Mouse (Mus musculus): Measurements from ENCODE around the gene Tubal3. TPM values are rescaled to one million over a fixed set of nuclear protein-coding genes. Genes with fewer than 3 reads are reported as not detected.
A peak's percentile ranks its signal among the peaks of the same experiment; 100 is the strongest.
"Not testable (repeated sequence)": the region's sequence is repeated elsewhere in the genome, so short reads cannot be mapped to it uniquely, and the experiment has no call there.

Gene Tubal3
- polyA plus RNA-seq, 1 experiment from 2014 or later: not detected

DNA sequence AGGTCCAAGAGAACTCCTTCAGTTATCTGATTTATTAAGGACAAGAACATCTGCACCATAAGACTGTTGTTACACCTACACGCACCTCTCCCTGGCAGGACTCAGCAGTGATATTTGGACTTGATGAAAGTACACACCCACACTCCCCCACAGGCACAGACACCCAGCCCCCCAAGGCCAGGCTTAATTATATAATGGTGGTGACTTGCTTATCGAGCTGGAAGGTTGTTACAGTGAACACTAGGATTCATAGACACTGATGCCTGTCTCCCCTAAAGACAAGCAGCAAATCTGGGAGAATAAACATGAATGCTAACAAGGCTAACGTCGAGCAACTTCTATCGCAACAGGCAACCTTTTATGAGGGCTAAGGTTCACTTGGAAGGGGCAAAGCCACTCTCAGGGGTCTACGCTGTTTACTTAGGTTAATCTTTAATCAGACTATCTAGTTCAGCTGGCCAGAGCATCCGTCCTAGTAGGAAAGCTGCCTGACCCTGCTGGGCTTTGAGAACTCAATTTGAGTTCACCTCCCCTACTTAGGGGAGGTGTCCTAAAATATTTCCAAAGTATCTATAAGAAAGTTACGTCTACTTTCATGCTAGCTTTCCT, 26.5 kb upstream of the Tubal3 start:
- Histone ChIP-seq H3K27ac (ENCODE audit: low read depth, low read length) (no peak overlapping the region), H3K4me1 (ENCODE audit: control insufficient read depth, insufficient read depth, low read depth, low read length) (peaks cover 3% of the 10 kb centered on the region), H3K4me3 (ENCODE audit: low read length) (no peak overlapping the region), H3K27me3 (replicated peaks; ENCODE audit: control insufficient read depth, insufficient read depth, low read length) (peaks cover 4% of the 10 kb centered on the region; the same call in 1 of the 2 replicates), H3K9me3 (ENCODE audit: control insufficient read depth, low read length) (no peaks in the 10 kb centered on the region), H3K9ac (ENCODE audit: low read depth, low read length) (no peak overlapping the region), H3K36me3 (ENCODE audit: control insufficient read depth, insufficient read depth, low read length) (peaks cover 6% of the 10 kb centered on the region; the same call in 1 of the 2 replicates), H3K4me2 (ENCODE audit: low read length) (peak overlapping the region; percentile 10; the same call in 1 of the 2 replicates)
- WGBS: 57% methylated on average over 8 of the region's 8 CpGs
- ATAC-seq: no peak

DNA sequence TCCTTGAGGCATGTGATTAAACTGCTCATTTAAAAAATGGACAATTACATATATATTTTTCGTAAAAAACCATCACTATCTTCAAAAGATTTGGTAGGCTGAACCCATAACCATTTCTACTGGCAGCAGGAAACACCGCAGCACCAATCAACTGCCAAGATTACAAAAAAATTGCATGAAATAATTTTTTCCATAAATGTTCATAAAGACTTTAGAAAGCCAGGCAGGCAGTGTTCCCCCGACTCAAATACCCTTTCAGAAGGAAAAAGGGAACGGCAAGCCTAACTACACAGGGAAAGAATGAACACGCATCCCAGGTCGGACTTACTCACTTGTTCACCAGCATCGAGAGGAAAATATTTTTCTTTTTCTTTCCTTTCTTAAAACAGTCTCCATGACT, 25.5 kb upstream of the Tubal3 start:
- no peak for ATAC-seq
- H3K4me3 ChIP-seq (ENCODE audit: low read length): peak overlapping the region; percentile 57
- no peak overlapping the region for H3K27ac ChIP-seq (ENCODE audit: low read depth, low read length)
- no peak overlapping the region for H3K9ac ChIP-seq (ENCODE audit: low read depth, low read length)
- no peaks in the 10 kb centered on the region for H3K9me3 ChIP-seq (ENCODE audit: control insufficient read depth, low read length)
- peaks cover 3% of the 10 kb centered on the region for H3K4me1 ChIP-seq (ENCODE audit: control insufficient read depth, insufficient read depth, low read depth, low read length)
- H3K4me2 ChIP-seq (ENCODE audit: low read length): peak overlapping the region; percentile 93
- peaks cover 4% of the 10 kb centered on the region; the same call in 1 of the 2 replicates for H3K27me3 ChIP-seq (replicated peaks; ENCODE audit: control insufficient read depth, insufficient read depth, low read length)
- WGBS: 21% methylated on average over 7 of the region's 7 CpGs
- no peaks in the 10 kb centered on the region; the same call in 1 of the 2 replicates for H3K36me3 ChIP-seq (ENCODE audit: control insufficient read depth, insufficient read depth, low read length)

- Histone ChIP-seq H3K36me3 (ENCODE audit: control insufficient read depth, insufficient read depth, low read length) (no peaks in the 10 kb centered on the region), H3K27ac (ENCODE audit: low read depth, low read length) (0 out of 2 replicates have a peak overlapping the region, but pooled peaks have one; percentile 39), H3K4me1 (ENCODE audit: control insufficient read depth, insufficient read depth, low read depth, low read length) (peaks cover 3% of the 10 kb centered on the region), H3K9me3 (ENCODE audit: control insufficient read depth, low read length) (no peaks in the 10 kb centered on the region), H3K4me3 (ENCODE audit: low read length) (peak overlapping the region; percentile 57), H3K9ac (ENCODE audit: low read depth, low read length) (peak overlapping the region; percentile 72), H3K4me2 (ENCODE audit: low read length) (peak overlapping the region; percentile 93), H3K27me3 (replicated peaks; ENCODE audit: control insufficient read depth, insufficient read depth, low read length) (peaks cover 4% of the 10 kb centered on the region; the same call in 1 of the 2 replicates)
- under 1% methylated on average over 35 of the region's 35 CpGs for WGBS
- ATAC-seq: peak; percentile 100
Observed at GRCm38 (mm10) chr13:3893126-3893734, 24.8 kb upstream of the Tubal3 start.

DNA sequence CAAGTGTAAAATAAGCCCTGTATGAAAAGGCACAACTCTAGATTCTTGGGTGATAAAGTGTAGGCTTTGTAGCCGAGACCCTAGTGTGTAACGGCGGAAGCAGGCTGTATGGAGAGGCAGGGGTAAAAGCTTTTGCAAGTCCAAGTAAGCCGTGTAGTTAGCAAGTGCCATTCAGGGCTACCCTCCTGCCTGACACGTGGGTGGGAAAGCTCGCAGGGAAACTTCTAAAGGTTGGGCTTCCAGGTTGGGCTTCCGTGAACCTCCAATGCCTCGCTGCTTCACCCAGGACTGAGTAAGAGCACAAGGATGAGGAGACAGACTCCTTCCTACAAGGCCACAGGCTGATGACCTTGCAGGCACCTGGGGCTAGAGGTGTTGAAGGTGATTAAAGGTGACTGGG, 23.5 kb upstream of the Tubal3 start:
- no peak for ATAC-seq
- Histone ChIP-seq H3K36me3 (ENCODE audit: control insufficient read depth, insufficient read depth, low read length) (no peaks in the 10 kb centered on the region), H3K9ac (ENCODE audit: low read depth, low read length) (no peak overlapping the region), H3K4me2 (ENCODE audit: low read length) (no peak overlapping the region), H3K27me3 (replicated peaks; ENCODE audit: control insufficient read depth, insufficient read depth, low read length) (peaks cover 4% of the 10 kb centered on the region; the same call in 1 of the 2 replicates), H3K27ac (ENCODE audit: low read depth, low read length) (no peak overlapping the region), H3K4me1 (ENCODE audit: control insufficient read depth, insufficient read depth, low read depth, low read length) (peaks cover 3% of the 10 kb centered on the region), H3K9me3 (ENCODE audit: control insufficient read depth, low read length) (no peaks in the 10 kb centered on the region), H3K4me3 (ENCODE audit: low read length) (no peak overlapping the region)
- 76% methylated on average over 8 of the region's 8 CpGs for WGBS

- no peaks in the 10 kb centered on the region for H3K36me3 ChIP-seq (ENCODE audit: control insufficient read depth, insufficient read depth, low read length)
- H3K4me2 ChIP-seq (ENCODE audit: low read length): no peak overlapping the region
- no peak overlapping the region for H3K9ac ChIP-seq (ENCODE audit: low read depth, low read length)
- no peak for ATAC-seq
- H3K27me3 ChIP-seq (replicated peaks; ENCODE audit: control insufficient read depth, insufficient read depth, low read length): peaks cover 4% of the 10 kb centered on the region; the same call in 1 of the 2 replicates
- H3K27ac ChIP-seq (ENCODE audit: low read depth, low read length): no peak overlapping the region
- no peaks in the 10 kb centered on the region for H3K9me3 ChIP-seq (ENCODE audit: control insufficient read depth, low read length)
- no peak overlapping the region for H3K4me3 ChIP-seq (ENCODE audit: low read length)
- H3K4me1 ChIP-seq (ENCODE audit: control insufficient read depth, insufficient read depth, low read depth, low read length): peaks cover 3% of the 10 kb centered on the region
- 85% methylated on average over 8 of the region's 8 CpGs for WGBS
Observed at GRCm38 (mm10) chr13:3895397-3895980, 22.6 kb upstream of the Tubal3 start.

GRCm38 (mm10) chr13:3896032-3896431, 22.0 kb upstream of the Tubal3 start:
- Histone ChIP-seq H3K9me3 (ENCODE audit: control insufficient read depth, low read length) (no peaks in the 10 kb centered on the region), H3K4me3 (ENCODE audit: low read length) (no peak overlapping the region), H3K27me3 (replicated peaks; ENCODE audit: control insufficient read depth, insufficient read depth, low read length) (peaks cover 4% of the 10 kb centered on the region; the same call in 1 of the 2 replicates), H3K4me2 (ENCODE audit: low read length) (no peak overlapping the region), H3K27ac (ENCODE audit: low read depth, low read length) (no peak overlapping the region), H3K4me1 (ENCODE audit: control insufficient read depth, insufficient read depth, low read depth, low read length) (peaks cover 3% of the 10 kb centered on the region), H3K36me3 (ENCODE audit: control insufficient read depth, insufficient read depth, low read length) (no peaks in the 10 kb centered on the region), H3K9ac (ENCODE audit: low read depth, low read length) (no peak overlapping the region)
- ATAC-seq: no peak
- WGBS: 91% methylated on average over 6 of the region's 6 CpGs

- Histone ChIP-seq H3K27me3 (replicated peaks; ENCODE audit: control insufficient read depth, insufficient read depth, low read length) (peaks cover under 1% of the 10 kb centered on the region; the same call in 1 of the 2 replicates), H3K9me3 (ENCODE audit: control insufficient read depth, low read length) (no peaks in the 10 kb centered on the region), H3K4me2 (ENCODE audit: low read length) (no peak overlapping the region), H3K9ac (ENCODE audit: low read depth, low read length) (no peak overlapping the region), H3K4me1 (ENCODE audit: control insufficient read depth, insufficient read depth, low read depth, low read length) (peaks cover 3% of the 10 kb centered on the region), H3K27ac (ENCODE audit: low read depth, low read length) (no peak overlapping the region), H3K4me3 (ENCODE audit: low read length) (no peak overlapping the region), H3K36me3 (ENCODE audit: control insufficient read depth, insufficient read depth, low read length) (no peaks in the 10 kb centered on the region)
- no peak; the same call in 1 of the 2 replicates for ATAC-seq
- WGBS: 44% methylated on average over 5 of the region's 5 CpGs
Observed at GRCm38 (mm10) chr13:3896913-3897312, 21.2 kb upstream of the Tubal3 start.

GRCm38 (mm10) chr13:3898202-3898601, 19.9 kb upstream of the Tubal3 start:
- 96% methylated on average over 5 of the region's 5 CpGs for WGBS
- not testable (repeated sequence) for H3K9ac ChIP-seq (ENCODE audit: low read depth, low read length); H3K4me3 ChIP-seq (ENCODE audit: low read length); H3K4me1 ChIP-seq (ENCODE audit: control insufficient read depth, insufficient read depth, low read depth, low read length); H3K4me2 ChIP-seq (ENCODE audit: low read length); H3K9me3 ChIP-seq (ENCODE audit: control insufficient read depth, low read length); H3K27ac ChIP-seq (ENCODE audit: low read depth, low read length); H3K36me3 ChIP-seq (ENCODE audit: control insufficient read depth, insufficient read depth, low read length); H3K27me3 ChIP-seq (replicated peaks; ENCODE audit: control insufficient read depth, insufficient read depth, low read length); ATAC-seq

DNA sequence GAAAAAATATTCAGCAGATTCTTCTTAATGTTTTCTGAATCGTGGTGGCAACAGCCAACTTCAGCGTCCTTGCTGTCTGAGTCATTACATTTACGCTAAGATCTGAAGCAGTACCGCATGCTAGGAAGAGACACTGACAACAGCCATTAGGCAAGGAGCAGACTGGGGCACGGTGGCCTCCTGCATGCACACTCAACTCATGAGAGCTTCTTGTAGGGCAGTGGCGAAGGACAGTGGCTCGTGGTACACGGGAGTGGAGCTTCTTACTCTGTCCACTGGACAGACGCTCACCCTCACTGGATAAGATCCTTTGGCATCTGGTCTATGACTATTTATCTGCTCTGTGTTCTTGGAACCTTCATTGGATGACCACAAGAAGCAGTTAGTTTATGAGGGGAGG, 18.8 kb upstream of the Tubal3 start:
- Histone ChIP-seq H3K36me3 (ENCODE audit: control insufficient read depth, insufficient read depth, low read length) (no peaks in the 10 kb centered on the region), H3K4me1 (ENCODE audit: control insufficient read depth, insufficient read depth, low read depth, low read length) (no peaks in the 10 kb centered on the region), H3K27me3 (replicated peaks; ENCODE audit: control insufficient read depth, insufficient read depth, low read length) (no peaks in the 10 kb centered on the region), H3K9ac (ENCODE audit: low read depth, low read length) (no peak overlapping the region), H3K4me2 (ENCODE audit: low read length) (no peak overlapping the region), H3K9me3 (ENCODE audit: control insufficient read depth, low read length) (no peaks in the 10 kb centered on the region), H3K27ac (ENCODE audit: low read depth, low read length) (no peak overlapping the region), H3K4me3 (ENCODE audit: low read length) (no peak overlapping the region)
- WGBS: 95% methylated on average over 9 of the region's 9 CpGs
- ATAC-seq: no peak
